Mouse (Mus musculus) stomach, postnatal 0 days (tissue): Measurements from ENCODE around the gene Eml2.

Source experiments
- CTCF ChIP-seq: IDR thresholded peaks from 2 replicates; pipeline ENCODE4 v1.5.1; 2016; ENCODE audit warnings: antibody characterized with exemption, low read depth, mild to moderate bottlenecking, moderate library complexity
- EP300 ChIP-seq: optimal IDR thresholded peaks from 2 replicates; pipeline ENCODE3; 2016; ENCODE audit warnings: antibody characterized with exemption

DNA sequence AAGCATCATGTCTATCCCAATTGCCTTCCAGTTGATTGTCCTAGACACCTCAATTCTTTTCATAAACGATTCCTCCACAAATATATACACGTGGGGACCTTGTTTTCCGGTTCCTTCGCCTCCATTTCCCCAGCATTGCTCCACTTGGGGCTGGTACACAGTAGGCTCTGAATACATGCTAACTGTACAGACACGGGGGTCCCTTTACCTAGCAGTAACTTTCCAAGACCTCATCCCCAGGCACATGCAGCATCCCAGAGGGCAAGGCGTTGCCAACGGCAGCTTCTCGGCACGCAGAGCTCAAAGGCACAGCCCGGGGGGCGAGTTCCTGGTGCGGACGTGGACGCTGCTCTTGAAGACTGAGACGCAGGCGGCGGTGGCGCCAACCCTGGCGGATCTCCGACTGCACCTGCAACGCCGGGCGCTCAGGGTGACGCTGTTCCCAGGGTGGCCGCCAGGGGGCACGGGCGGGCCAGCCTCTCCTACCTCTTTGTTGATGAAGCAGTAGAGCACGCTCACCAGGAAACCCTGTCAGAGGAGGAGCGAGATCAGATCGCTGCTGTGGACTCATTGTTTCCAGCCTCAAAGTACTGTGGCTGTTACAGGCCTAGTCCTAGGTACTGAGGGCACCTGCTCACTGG lies 18.9 kb upstream of the Eml2 start:
- TF ChIP-seq CTCF (peak; percentile 99), EP300 (no peak)
